Mouse (Mus musculus): ENCODE results near the gene Gdf7.

GRCm38 (mm10) chr12:8329236-8329635, 27.5 kb upstream of the Gdf7 start:
- TF ChIP-seq POLR2A (IDR thresholded peaks at IDR 0.05; ENCODE audit: low read depth, low read length) = no peak
- TF ChIP-seq CTCF (IDR thresholded peaks at IDR 0.05; ENCODE audit: extremely low read depth, insufficient read length, insufficient replicate concordance, low read depth, low read length) = no peak

All from small intestine, adult 2 months (tissue).